Comparison of ENCODE assay signal across 9 mouse cellular contexts in the genomic region with DNA sequence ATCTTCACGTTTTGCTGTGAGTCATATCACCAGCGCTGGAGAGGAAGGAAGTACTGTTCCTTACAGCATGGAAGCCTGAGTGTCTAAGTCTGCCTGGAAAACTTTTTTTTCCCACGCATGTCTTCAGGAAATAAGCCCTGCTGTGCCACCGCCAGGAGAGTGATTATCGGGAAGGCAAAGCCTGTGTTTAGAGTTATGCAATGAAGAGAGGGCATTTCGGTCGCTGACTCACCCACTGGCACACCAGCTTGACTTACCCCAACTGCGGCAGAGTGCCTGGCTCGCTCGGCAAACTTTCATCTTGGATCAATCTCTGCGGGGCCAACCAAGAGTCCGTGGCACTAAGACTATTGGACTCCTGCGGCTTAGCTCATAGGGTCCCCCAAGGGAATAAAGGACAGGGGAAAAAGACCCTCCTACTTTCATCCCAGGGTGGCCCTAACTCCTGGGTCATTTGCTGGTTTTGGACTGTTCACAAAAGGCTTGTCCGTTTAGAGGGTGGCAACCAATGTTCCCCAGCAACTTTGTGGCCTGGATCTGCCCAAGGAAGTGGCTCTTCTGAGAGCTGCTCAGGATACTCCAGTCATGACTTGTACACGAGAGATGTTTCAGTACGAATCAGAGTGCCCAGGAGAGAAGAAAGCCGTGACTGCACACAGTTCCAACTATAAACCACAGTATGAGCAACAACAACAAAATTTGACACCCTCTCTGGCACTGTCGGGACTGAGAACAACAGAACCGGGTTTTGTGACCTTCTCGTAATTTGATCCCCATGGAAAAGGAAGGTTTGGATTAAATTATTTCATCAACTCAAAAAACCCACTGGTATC.
DNase-seq lines count a peak whose midpoint lies in the region; ATAC-seq and TF ChIP-seq lines count a peak whose summit lies in the region.
"Had no signal": no experiment of that assay in that cellular context is flagged by ENCODE, and none has a peak within 500 bp of the region (broad histone marks: within the 10 kb centered on the region; RNA-seq: fewer than 3 reads in every experiment).

No protein-coding gene starts in this region.

- H3K4me1 ChIP-seq in kidney, embryonic 15.5 days, result peaks cover 30% of the 10 kb centered on the region
- H3K4me1 ChIP-seq in cerebellum, adult 2 months (ENCODE audit: control insufficient read depth, insufficient read depth, low read length), result no peaks in the 10 kb centered on the region
- H3K4me1 ChIP-seq in neural tube, embryonic 15.5 days, result peaks cover 9% of the 10 kb centered on the region

- H3K9ac ChIP-seq in kidney, embryonic 15.5 days, result no peak overlapping the region
- no peak overlapping the region for H3K9ac ChIP-seq in neural tube, embryonic 15.5 days (replicated peaks)

- no peak for DNase-seq in kidney, postnatal 14 days
- DNase-seq in adipocyte (ENCODE audit: low spot score), result peak; percentile 73
- peak; percentile 99 for DNase-seq in fibroblast of lung, adult 2 months (ENCODE audit: low read depth)
- DNase-seq in left cerebral cortex, adult 9 months (ENCODE audit: low spot score in 2 of 2), result no peak
- DNase-seq in cerebellum, adult 2 months, result no peak
- DNase-seq: left cerebral cortex, postnatal 4 days had no signal

- H3K9me3 ChIP-seq in kidney, embryonic 15.5 days (replicated peaks), result peaks cover 3% of the 10 kb centered on the region; the same call in 1 of the 2 replicates
- H3K9me3 ChIP-seq in neural tube, embryonic 15.5 days (replicated peaks), result no peaks in the 10 kb centered on the region

- no peak overlapping the region for H3K4me2 ChIP-seq in kidney, embryonic 15.5 days
- H3K4me2 ChIP-seq in neural tube, embryonic 15.5 days, result no peak overlapping the region

- H3K27me3 ChIP-seq in kidney, embryonic 15.5 days, result no peaks in the 10 kb centered on the region
- H3K27me3 ChIP-seq in cerebellum, adult 2 months (ENCODE audit: control insufficient read depth, insufficient read depth, low read length), result no peaks in the 10 kb centered on the region
- H3K27me3 ChIP-seq in neural tube, embryonic 15.5 days (replicated peaks), result no peaks in the 10 kb centered on the region

- ATAC-seq in kidney, embryonic 15.5 days (replicated peaks; ENCODE audit: low FRiP score), result peak; percentile 31; the same call in 1 of the 2 replicates
- ATAC-seq in monocyte, adult 5-6 weeks (replicated peaks; ENCODE audit: insufficient number of reproducible peaks, low FRiP score, low TSS enrichment, poor library complexity, severe bottlenecking), result peak; percentile 47; the same call in 1 of the 2 replicates
- ATAC-seq in neural tube, embryonic 15.5 days (ENCODE audit: low FRiP score), result no peak

- peak overlapping the region; percentile 67 for H3K27ac ChIP-seq in kidney, embryonic 15.5 days
- H3K27ac ChIP-seq in cerebellum, adult 2 months (ENCODE audit: insufficient read depth, low read length), result no peak overlapping the region
- H3K27ac ChIP-seq in neural tube, embryonic 15.5 days (replicated peaks), result no peak overlapping the region

- H3K36me3 ChIP-seq in kidney, embryonic 15.5 days, result no peaks in the 10 kb centered on the region
- no peaks in the 10 kb centered on the region for H3K36me3 ChIP-seq in neural tube, embryonic 15.5 days

- no peak for TF ChIP-seq CTCF in cerebellum, adult 2 months (IDR thresholded peaks at IDR 0.05; ENCODE audit: borderline replicate concordance, insufficient read depth, low read depth, low read length)

- no peak overlapping the region for H3K4me3 ChIP-seq in kidney, embryonic 15.5 days (replicated peaks)
- no peak overlapping the region for H3K4me3 ChIP-seq in cerebellum, adult 2 months (replicated peaks; ENCODE audit: insufficient read depth, low read depth, low read length)
- no peak overlapping the region for H3K4me3 ChIP-seq in neural tube, embryonic 15.5 days (replicated peaks)

- no peak for TF ChIP-seq POLR2A in cerebellum, adult 2 months (IDR thresholded peaks at IDR 0.05; ENCODE audit: borderline replicate concordance, insufficient read depth, low read length)

- WGBS in kidney, embryonic 15.5 days, result 64% methylated on average over 20 of the region's 20 CpGs
- WGBS in cerebellum, adult 2 months, result 68% methylated on average over 20 of the region's 20 CpGs
- 82% methylated on average over 20 of the region's 20 CpGs for WGBS in neural tube, embryonic 15.5 days

Comparison
In these comparisons a context has a peak if more than half of its experiments do, and no peak if none do; other contexts are left out.
1. DNase-seq: peak in adipocyte (single experiment) and fibroblast of lung, adult 2 months (single experiment); none in kidney, postnatal 14 days (single experiment), left cerebral cortex, adult 9 months (0 of 2) and cerebellum, adult 2 months (0 of 2).